ENCODE assay signal across 10 mouse cellular contexts in genomic region chr3:101078344-101078743, GRCm38 (mm10). TPM values are rescaled to one million over a fixed set of nuclear protein-coding genes. Genes with fewer than 3 reads are reported as not detected.
DNase-seq lines count a peak whose midpoint lies in the region; ATAC-seq and TF ChIP-seq lines count a peak whose summit lies in the region.
"Had no signal": no experiment of that assay in that cellular context is flagged by ENCODE, and none has a peak within 500 bp of the region (broad histone marks: within the 10 kb centered on the region; RNA-seq: fewer than 3 reads in every experiment).

No protein-coding gene starts in this region.

- H3K4me1 ChIP-seq in heart, embryonic 10.5 days = peaks cover 22% of the 10 kb centered on the region; the same call in 1 of the 2 replicates
- H3K4me1 ChIP-seq in stomach, embryonic 14.5 days (ENCODE audit: control insufficient read depth, insufficient read depth, low read length) = peaks cover 6% of the 10 kb centered on the region; the same call in 1 of the 2 replicates
- no peaks in the 10 kb centered on the region for H3K4me1 ChIP-seq in stomach, postnatal 0 days (replicated peaks; ENCODE audit: control insufficient read depth, insufficient read depth)
- H3K4me1 ChIP-seq in forebrain, embryonic 11.5 days (replicated peaks; ENCODE audit: control insufficient read depth, insufficient read depth, low read length) = no peaks in the 10 kb centered on the region
- H3K4me1 ChIP-seq: midbrain, embryonic 10.5 days had no signal

- peaks cover 44% of the 10 kb centered on the region for H3K36me3 ChIP-seq in heart, embryonic 10.5 days
- peaks cover 12% of the 10 kb centered on the region; the same call in 1 of the 2 replicates for H3K36me3 ChIP-seq in stomach, embryonic 14.5 days (ENCODE audit: control insufficient read depth, insufficient read depth, low read length)
- peaks cover 3% of the 10 kb centered on the region for H3K36me3 ChIP-seq in stomach, postnatal 0 days (ENCODE audit: control insufficient read depth, insufficient read depth, low read length)
- no peaks in the 10 kb centered on the region; the same call in 1 of the 2 replicates for H3K36me3 ChIP-seq in forebrain, embryonic 11.5 days (ENCODE audit: control insufficient read depth, insufficient read depth, low read length)

- TF ChIP-seq CTCF in stomach, postnatal 0 days (IDR thresholded peaks at IDR 0.05; ENCODE audit: low read depth) = no peak

- ATAC-seq in stomach, embryonic 14.5 days (ENCODE audit: insufficient number of reproducible peaks, insufficient read depth, low FRiP score, low read depth) = 0 out of 2 replicates have a peak, but pooled peaks have one; percentile 34
- no peak for ATAC-seq in stomach, postnatal 0 days (ENCODE audit: low FRiP score, low TSS enrichment)
- ATAC-seq in forebrain, embryonic 11.5 days (replicated peaks; ENCODE audit: low FRiP score) = no peak
- ATAC-seq: forebrain, embryonic 13.5 days had no signal

- no peak for TF ChIP-seq EP300 in stomach, postnatal 0 days (optimal IDR thresholded peaks at IDR 0.05)

- H3K4me2 ChIP-seq in stomach, embryonic 14.5 days (replicated peaks; ENCODE audit: low read depth, low read length) = no peak overlapping the region
- H3K4me2 ChIP-seq in stomach, postnatal 0 days (replicated peaks; ENCODE audit: low read depth) = no peak overlapping the region
- H3K4me2 ChIP-seq in forebrain, embryonic 11.5 days (ENCODE audit: low read depth, low read length, severe bottlenecking) = no peak overlapping the region
- H3K4me2 ChIP-seq: forebrain, embryonic 13.5 days had no signal

- WGBS in heart, embryonic 10.5 days = 96% methylated on average over 1 of the region's 1 CpGs
- 50% methylated on average over 1 of the region's 1 CpGs for WGBS in stomach, embryonic 14.5 days
- 56% methylated on average over 1 of the region's 1 CpGs for WGBS in stomach, postnatal 0 days
- 100% methylated on average over 1 of the region's 1 CpGs for WGBS in forebrain, embryonic 11.5 days

- no peak overlapping the region for H3K4me3 ChIP-seq in heart, embryonic 10.5 days
- no peak overlapping the region for H3K4me3 ChIP-seq in stomach, embryonic 14.5 days (ENCODE audit: low read depth, low read length)
- H3K4me3 ChIP-seq in stomach, postnatal 0 days (ENCODE audit: low read depth, low read length) = no peak overlapping the region
- no peak overlapping the region for H3K4me3 ChIP-seq in forebrain, embryonic 11.5 days (ENCODE audit: low read depth, low read length)
- H3K4me3 ChIP-seq: forebrain, embryonic 13.5 days; midbrain, embryonic 10.5 days had no signal

- intact Hi-C loops in heart, postnatal 25 days (cut with DNase I) = no loop called here

- H3K27me3 ChIP-seq in heart, embryonic 10.5 days (ENCODE audit: insufficient read depth, poor library complexity, severe bottlenecking) = no peaks in the 10 kb centered on the region
- H3K27me3 ChIP-seq in stomach, embryonic 14.5 days (ENCODE audit: control insufficient read depth, insufficient read depth, low read length) = no peaks in the 10 kb centered on the region
- H3K27me3 ChIP-seq in stomach, postnatal 0 days (ENCODE audit: control insufficient read depth, insufficient read depth, low read length) = no peaks in the 10 kb centered on the region
- no peaks in the 10 kb centered on the region for H3K27me3 ChIP-seq in forebrain, embryonic 11.5 days (ENCODE audit: control insufficient read depth, insufficient read depth, low read length)
- H3K27me3 ChIP-seq: forebrain, embryonic 13.5 days had no signal

- no peak overlapping the region for H3K9ac ChIP-seq in stomach, embryonic 14.5 days (replicated peaks; ENCODE audit: low read depth, low read length)
- H3K9ac ChIP-seq in stomach, postnatal 0 days (ENCODE audit: low read length) = no peak overlapping the region
- H3K9ac ChIP-seq in forebrain, embryonic 11.5 days (ENCODE audit: low read length) = no peak overlapping the region
- H3K9ac ChIP-seq: forebrain, embryonic 13.5 days had no signal

- peak; percentile 97 for DNase-seq in heart, adult 11 months
- DNase-seq in heart, embryonic 10.5 days (ENCODE audit: low spot score) = no peak
- DNase-seq in stomach, postnatal 0 days (ENCODE audit: low spot score) = no peak
- peak; percentile 28 for DNase-seq in heart, postnatal 25 days (ENCODE audit: low spot score)
- DNase-seq in thymus, postnatal 10 days (ENCODE audit: low spot score in 2 of 2) = no peak
- no peak for DNase-seq in forebrain, embryonic 11.5 days (ENCODE audit: low spot score)
- no peak for DNase-seq in layer of hippocampus, adult 18-20 months (ENCODE audit: low spot score in 2 of 2)

- H3K27ac ChIP-seq in heart, embryonic 10.5 days = no peak overlapping the region
- H3K27ac ChIP-seq in stomach, embryonic 14.5 days (ENCODE audit: low read length) = no peak overlapping the region
- no peak overlapping the region for H3K27ac ChIP-seq in stomach, postnatal 0 days (replicated peaks)
- H3K27ac ChIP-seq in forebrain, embryonic 11.5 days (ENCODE audit: low read depth, low read length) = no peak overlapping the region
- H3K27ac ChIP-seq: forebrain, embryonic 13.5 days; midbrain, embryonic 10.5 days had no signal

- no peaks in the 10 kb centered on the region for H3K9me3 ChIP-seq in heart, embryonic 10.5 days
- no peaks in the 10 kb centered on the region for H3K9me3 ChIP-seq in stomach, embryonic 14.5 days (ENCODE audit: control insufficient read depth, low read depth, low read length)
- no peaks in the 10 kb centered on the region for H3K9me3 ChIP-seq in stomach, postnatal 0 days (ENCODE audit: control insufficient read depth, low read length)
- H3K9me3 ChIP-seq in forebrain, embryonic 11.5 days (ENCODE audit: control insufficient read depth, low read length) = no peaks in the 10 kb centered on the region
- H3K9me3 ChIP-seq: forebrain, embryonic 13.5 days; midbrain, embryonic 10.5 days had no signal

RNA-seq across cellular contexts. Expression of gene Ptgfrn, which starts 31.7 kb away (rescaled TPM):
- polyA plus RNA-seq in heart, embryonic 10.5 days (2016; fragmentation: Nextera tagmentation; extraction: Ambion mirVana) = 4.8 and 5.6 TPM in 2 replicates
- 9.1 and 10.5 TPM in 2 replicates for polyA plus RNA-seq in stomach, embryonic 14.5 days (2014; fragmentation: Nextera tagmentation; extraction: Ambion mirVana)
- 5.3 and 5.8 TPM in 2 replicates for polyA plus RNA-seq in stomach, postnatal 0 days (2015; fragmentation: Nextera tagmentation; extraction: Ambion mirVana)
- 10 to 100 TPM; 31.0 to 34.9 TPM for total RNA-seq in heart, postnatal 25 days (2021)
- polyA plus RNA-seq in forebrain, embryonic 11.5 days (2014; fragmentation: Nextera tagmentation; extraction: Ambion mirVana) = 5.1 and 5.3 TPM in 2 replicates
- 10 to 100 TPM in 1 of 2 experiments, 1 to 10 TPM in 1; 7.8 to 11.1 TPM for total RNA-seq in layer of hippocampus, adult 18-20 months (2021)

RNA-seq across cellular contexts. Expression of gene Cd101, which starts 49.0 kb away (rescaled TPM):
- 0.34 and 0.50 TPM in 2 replicates for polyA plus RNA-seq in heart, embryonic 10.5 days (2016; fragmentation: Nextera tagmentation; extraction: Ambion mirVana)
- 0.20 TPM in 1 of 2 replicates, not detected in the other for polyA plus RNA-seq in stomach, embryonic 14.5 days (2014; fragmentation: Nextera tagmentation; extraction: Ambion mirVana)
- 0.06 and 0.11 TPM in 2 replicates for polyA plus RNA-seq in stomach, postnatal 0 days (2015; fragmentation: Nextera tagmentation; extraction: Ambion mirVana)
- total RNA-seq in heart, postnatal 25 days (2021) = under 1 TPM; 0.23 to 0.25 TPM
- polyA plus RNA-seq in forebrain, embryonic 11.5 days (2014; fragmentation: Nextera tagmentation; extraction: Ambion mirVana) = 0.07 TPM in 1 of 2 replicates, not detected in the other
- total RNA-seq in layer of hippocampus, adult 18-20 months (2021) = under 1 TPM; 0.36 to 0.52 TPM

Comparison
In these comparisons a context has a peak if more than half of its experiments do, and no peak if none do; other contexts are left out.
1. DNase-seq: peak in heart, adult 11 months (single experiment) and heart, postnatal 25 days (single experiment); none in heart, embryonic 10.5 days (single experiment), stomach, postnatal 0 days (single experiment), thymus, postnatal 10 days (0 of 2), forebrain, embryonic 11.5 days (single experiment) and layer of hippocampus, adult 18-20 months (0 of 2).